Mouse (Mus musculus) heart, embryonic 13.5 days (tissue): ENCODE data around the gene Fam189a1. TPM values are rescaled to one million over a fixed set of nuclear protein-coding genes. Genes with fewer than 3 reads are reported as not detected.

ENCODE experiments used
- ATAC-seq: fragments of 200-750 bp; cut with Nextera tagmentation; 2 replicates; pipeline ENCODE4 v1.8.0; 2017; ENCODE audit warnings: moderate TSS enrichment; ENCODE audit not compliant: insufficient number of reproducible peaks, low FRiP score, low TSS enrichment; ENCODE audit errors: extremely low read depth
- H3K27ac ChIP-seq: fragments of 300-500 bp; sonication (generic); replicated peaks from 2 replicates; pipeline ENCODE4 v1.5.1; 2015; ENCODE audit warnings: moderate library complexity, mild to moderate bottlenecking, inconsistent platforms
- H3K27me3 ChIP-seq: fragments of 300-500 bp; sonication (generic); replicated peaks from 2 replicates; pipeline ENCODE4 v1.6.1; 2015; ENCODE audit warnings: mild to moderate bottlenecking, inconsistent platforms
- H3K36me3 ChIP-seq: fragments of 300-500 bp; sonication (generic); 2 replicates; pipeline ENCODE4 v1.6.1; 2015; ENCODE audit warnings: mild to moderate bottlenecking, inconsistent platforms
- H3K4me1 ChIP-seq: fragments of 300-500 bp; sonication (generic); 2 replicates; pipeline ENCODE4 v1.6.1; 2015; ENCODE audit warnings: inconsistent platforms
- H3K4me2 ChIP-seq: fragments of 300-500 bp; sonication (generic); 2 replicates; pipeline ENCODE4 v1.6.1; 2015; ENCODE audit warnings: inconsistent platforms, mild to moderate bottlenecking, moderate library complexity
- H3K4me3 ChIP-seq: fragments of 300-500 bp; sonication (generic); 2 replicates; pipeline ENCODE4 v1.5.1; 2015; ENCODE audit warnings: moderate library complexity, mild to moderate bottlenecking, inconsistent platforms
- H3K9ac ChIP-seq: fragments of 300-500 bp; sonication (generic); 2 replicates; pipeline ENCODE4 v1.6.1; 2015; ENCODE audit warnings: inconsistent platforms, mild to moderate bottlenecking, moderate library complexity
- H3K9me3 ChIP-seq: fragments of 300-500 bp; sonication (generic); 2 replicates; pipeline ENCODE4 v1.6.1; 2016; ENCODE audit warnings: inconsistent platforms
- WGBS: fragments of 180-500 bp; shearing (Covaris S2); methylation state at CpG from one replicate; pipeline ENCODE4 v1.1.7; 2015; ENCODE audit warnings: mixed read lengths; 5-methylcytosine and 5-hydroxymethylcytosine counted together
- polyA plus RNA-seq: library from polyadenylated mRNA; unstranded; fragments of >200 nt; fragmentation: Nextera tagmentation; extraction: Ambion mirVana; gene quantifications from 2 replicates; pipeline ENCODE4 v1.2.1, GENCODE M21; 2015

Gene Fam189a1
- polyA plus RNA-seq, 1 experiment from 2014 or later = 0.32 TPM

- Histone ChIP-seq H3K27me3 (no peaks in the 10 kb centered on the region), H3K9me3 (peaks cover 3% of the 10 kb centered on the region; the same call in 1 of the 2 replicates), H3K4me3 (no peak overlapping the region), H3K36me3 (no peaks in the 10 kb centered on the region), H3K9ac (no peak overlapping the region), H3K27ac (no peak overlapping the region), H3K4me1 (no peaks in the 10 kb centered on the region), H3K4me2 (no peak overlapping the region)
- WGBS = 83% methylated on average over 3 of the region's 3 CpGs
- ATAC-seq = no peak
Measured at GRCm38 (mm10) chr7:64905506-64905905, 250.9 kb downstream of the Fam189a1 start.

DNA sequence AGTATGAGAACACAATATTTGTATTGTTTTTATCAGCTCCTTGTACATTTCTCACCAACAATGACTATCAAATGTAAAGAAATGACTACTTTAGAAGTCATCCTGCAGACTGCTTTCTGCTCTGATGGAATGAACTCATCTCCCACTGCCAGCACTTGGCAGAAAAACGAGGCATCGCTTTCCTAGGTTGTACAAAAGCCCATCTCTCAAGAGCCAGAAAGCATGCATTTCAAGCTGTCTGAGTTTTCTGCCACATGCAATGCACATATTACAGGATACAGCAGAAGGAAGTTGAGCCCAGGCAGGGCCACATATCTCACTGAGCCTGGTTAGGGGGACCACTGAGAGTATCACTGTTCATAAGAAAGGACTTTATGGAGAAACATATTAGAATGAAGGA, 256.1 kb downstream of the Fam189a1 start:
- WGBS = 72% methylated on average over 2 of the region's 2 CpGs
- ATAC-seq = no peak
- H3K4me3 ChIP-seq = no peak overlapping the region

GRCm38 (mm10) chr7:64896587-64896986, 259.8 kb downstream of the Fam189a1 start:
- WGBS = 79% methylated on average over 6 of the region's 6 CpGs
- ATAC-seq = no peak
- H3K4me1 ChIP-seq = no peaks in the 10 kb centered on the region
- H3K27ac ChIP-seq = no peak overlapping the region
- no peak overlapping the region for H3K4me2 ChIP-seq
- no peaks in the 10 kb centered on the region for H3K9me3 ChIP-seq
- no peak overlapping the region for H3K9ac ChIP-seq
- no peaks in the 10 kb centered on the region for H3K36me3 ChIP-seq
- no peak overlapping the region for H3K4me3 ChIP-seq
- no peaks in the 10 kb centered on the region for H3K27me3 ChIP-seq

More for the DNA sequence above, 256.1 kb downstream of the Fam189a1 start:
- Histone ChIP-seq H3K4me2 (no peak overlapping the region), H3K36me3 (no peaks in the 10 kb centered on the region), H3K9me3 (peaks cover 3% of the 10 kb centered on the region; the same call in 1 of the 2 replicates), H3K27me3 (no peaks in the 10 kb centered on the region), H3K4me1 (no peaks in the 10 kb centered on the region), H3K27ac (no peak overlapping the region), H3K9ac (no peak overlapping the region)

DNA sequence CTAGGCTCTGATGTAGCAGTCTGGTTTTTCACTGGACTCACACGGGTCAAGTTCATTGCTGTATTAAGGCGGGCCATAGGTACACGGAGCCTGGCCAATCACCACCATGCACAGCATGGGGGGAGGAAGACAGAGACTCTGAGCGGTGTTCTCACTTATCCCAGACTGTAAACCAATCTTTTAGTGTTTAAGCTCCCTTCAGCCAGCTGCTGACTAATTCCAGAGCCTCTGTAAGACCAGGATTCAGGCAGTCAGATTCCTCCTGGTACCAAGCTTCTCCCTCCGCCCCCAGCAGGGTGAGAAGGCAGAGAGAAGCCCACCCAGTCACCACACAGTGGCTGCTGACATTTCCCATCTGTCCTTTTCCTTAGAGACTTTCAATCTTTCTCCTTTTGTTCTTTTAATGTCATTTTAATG, 260.7 kb downstream of the Fam189a1 start:
- H3K9ac ChIP-seq = no peak overlapping the region
- H3K9me3 ChIP-seq = no peaks in the 10 kb centered on the region
- H3K27me3 ChIP-seq = no peaks in the 10 kb centered on the region
- no peak overlapping the region for H3K27ac ChIP-seq
- H3K4me1 ChIP-seq = peaks cover 6% of the 10 kb centered on the region
- no peak for ATAC-seq
- H3K4me3 ChIP-seq = no peak overlapping the region
- 41% methylated on average over 5 of the region's 5 CpGs for WGBS
- H3K4me2 ChIP-seq = no peak overlapping the region
- no peaks in the 10 kb centered on the region for H3K36me3 ChIP-seq

GRCm38 (mm10) chr7:64891139-64891538, 265.2 kb downstream of the Fam189a1 start:
- peak overlapping the region; percentile 70 for H3K27ac ChIP-seq
- H3K36me3 ChIP-seq = no peaks in the 10 kb centered on the region
- no peak overlapping the region for H3K9ac ChIP-seq
- ATAC-seq = no peak
- 39% methylated on average over 3 of the region's 3 CpGs for WGBS
- no peaks in the 10 kb centered on the region for H3K27me3 ChIP-seq
- H3K4me3 ChIP-seq = no peak overlapping the region
- H3K9me3 ChIP-seq = no peaks in the 10 kb centered on the region
- H3K4me1 ChIP-seq = peaks cover 20% of the 10 kb centered on the region
- H3K4me2 ChIP-seq = no peak overlapping the region

DNA sequence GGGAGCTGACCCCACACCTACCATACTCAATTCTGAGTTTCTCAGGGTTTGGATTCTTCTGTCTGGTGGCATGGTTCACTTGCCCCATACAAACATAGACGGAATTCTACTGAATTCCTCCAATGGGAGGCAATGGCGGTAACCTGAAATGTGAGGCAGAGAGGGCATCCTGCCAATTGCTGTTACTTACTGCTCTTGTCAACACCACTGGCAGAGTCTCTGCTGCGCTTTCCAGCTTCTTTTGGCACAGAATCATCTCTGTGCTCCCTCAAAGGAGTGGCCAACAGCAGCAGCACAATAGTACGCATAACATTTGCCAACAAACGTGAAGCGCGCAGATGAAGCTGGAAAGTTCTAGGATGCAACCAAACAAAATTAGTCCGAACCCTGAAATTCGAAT, 266.5 kb downstream of the Fam189a1 start:
- Histone ChIP-seq H3K9me3 (no peaks in the 10 kb centered on the region), H3K36me3 (no peaks in the 10 kb centered on the region), H3K4me1 (peaks cover 20% of the 10 kb centered on the region), H3K27me3 (no peaks in the 10 kb centered on the region), H3K4me3 (no peak overlapping the region), H3K9ac (no peak overlapping the region), H3K27ac (no peak overlapping the region), H3K4me2 (no peak overlapping the region)
- ATAC-seq = no peak
- WGBS = 62% methylated on average over 9 of the region's 9 CpGs

DNA sequence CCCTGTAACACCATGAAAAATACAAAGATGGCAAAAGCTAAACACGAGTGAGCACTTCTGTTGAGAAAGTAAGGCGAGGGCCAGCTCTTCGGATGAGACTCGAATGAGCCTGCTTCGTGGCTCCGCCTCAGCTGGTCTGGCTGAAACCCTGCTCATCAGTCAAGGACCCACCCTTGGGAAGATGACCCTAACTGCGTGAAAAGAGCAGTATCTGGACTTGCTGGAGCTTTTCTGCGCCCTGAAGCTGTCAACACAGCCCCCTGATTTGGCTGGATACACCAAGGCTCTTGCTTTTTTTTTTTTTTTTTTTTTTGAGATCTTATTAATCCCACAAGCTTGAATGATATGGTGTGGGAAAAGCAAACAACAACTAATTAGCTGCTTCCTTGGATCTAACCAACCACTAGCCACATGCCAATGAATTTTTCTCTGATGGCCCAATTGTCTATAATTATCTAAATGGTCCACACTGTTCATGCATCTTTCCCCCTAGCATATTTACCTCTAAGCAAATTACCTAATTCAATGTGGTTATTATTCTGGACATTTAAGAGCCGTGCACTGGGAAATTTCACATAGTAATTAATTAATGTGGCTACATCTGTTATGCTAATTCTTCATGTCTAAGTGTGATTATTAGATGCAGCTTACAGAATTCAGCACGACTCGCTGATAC, 272.0 kb downstream of the Fam189a1 start:
- Histone ChIP-seq H3K27ac (no peak overlapping the region), H3K27me3 (no peaks in the 10 kb centered on the region), H3K4me2 (no peak overlapping the region), H3K9me3 (no peaks in the 10 kb centered on the region), H3K4me1 (0 out of 2 replicates have a peak, but pooled peaks cover under 1% of the 10 kb centered on the region), H3K4me3 (no peak overlapping the region), H3K9ac (no peak overlapping the region), H3K36me3 (no peaks in the 10 kb centered on the region)
- ATAC-seq = no peak
- 60% methylated on average over 11 of the region's 11 CpGs for WGBS

- Histone ChIP-seq H3K9ac (no peak overlapping the region), H3K36me3 (no peaks in the 10 kb centered on the region), H3K9me3 (no peaks in the 10 kb centered on the region), H3K27ac (no peak overlapping the region), H3K27me3 (peaks cover 4% of the 10 kb centered on the region; the same call in 1 of the 2 replicates), H3K4me2 (no peak overlapping the region), H3K4me1 (no peaks in the 10 kb centered on the region), H3K4me3 (no peak overlapping the region)
- WGBS = 70% methylated on average over 6 of the region's 6 CpGs
- ATAC-seq = no peak
Measured at GRCm38 (mm10) chr7:64882243-64882642, 274.1 kb downstream of the Fam189a1 start.

GRCm38 (mm10) chr7:64881387-64881786, 275.0 kb downstream of the Fam189a1 start:
- Histone ChIP-seq H3K27ac (no peak overlapping the region), H3K4me1 (no peaks in the 10 kb centered on the region), H3K9me3 (no peaks in the 10 kb centered on the region), H3K36me3 (no peaks in the 10 kb centered on the region), H3K4me2 (no peak overlapping the region), H3K4me3 (no peak overlapping the region), H3K9ac (no peak overlapping the region), H3K27me3 (peaks cover 8% of the 10 kb centered on the region; the same call in 1 of the 2 replicates)
- no peak for ATAC-seq
- 64% methylated on average over 7 of the region's 7 CpGs for WGBS

GRCm38 (mm10) chr7:64880415-64880814, 276.0 kb downstream of the Fam189a1 start:
- ATAC-seq = no peak
- Histone ChIP-seq H3K27ac (no peak overlapping the region), H3K27me3 (peaks cover 8% of the 10 kb centered on the region), H3K4me3 (no peak overlapping the region), H3K9me3 (no peaks in the 10 kb centered on the region), H3K9ac (no peak overlapping the region), H3K4me2 (no peak overlapping the region), H3K4me1 (no peaks in the 10 kb centered on the region), H3K36me3 (no peaks in the 10 kb centered on the region)
- WGBS = 76% methylated on average over 5 of the region's 5 CpGs

DNA sequence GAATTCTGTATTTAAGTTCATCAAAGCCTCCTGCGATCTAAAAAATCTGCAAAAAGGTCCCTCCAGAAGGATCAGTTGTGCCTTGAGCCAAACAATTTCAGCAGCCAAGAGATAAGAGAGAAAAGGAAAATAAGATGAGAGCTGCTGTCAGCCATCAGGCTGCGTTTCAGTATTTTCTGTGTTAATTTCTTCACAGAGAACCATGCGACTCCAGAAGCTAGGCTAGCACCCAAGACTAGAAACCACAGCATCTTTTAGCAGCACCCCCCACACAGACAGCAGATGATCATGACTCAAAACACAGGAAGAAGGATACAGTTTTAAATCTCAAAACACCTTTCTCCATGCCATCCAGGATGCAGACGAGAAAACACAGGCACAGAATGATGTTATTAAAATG, 281.4 kb downstream of the Fam189a1 start:
- WGBS = 70% methylated on average over 4 of the region's 4 CpGs
- H3K9me3 ChIP-seq = no peaks in the 10 kb centered on the region
- H3K36me3 ChIP-seq = peaks cover 8% of the 10 kb centered on the region; the same call in 1 of the 2 replicates
- no peak for ATAC-seq
- peaks cover 8% of the 10 kb centered on the region for H3K27me3 ChIP-seq
- peaks cover 19% of the 10 kb centered on the region for H3K4me1 ChIP-seq
- H3K9ac ChIP-seq = no peak overlapping the region
- H3K4me2 ChIP-seq = no peak overlapping the region
- no peak overlapping the region for H3K4me3 ChIP-seq
- H3K27ac ChIP-seq = no peak overlapping the region

DNA sequence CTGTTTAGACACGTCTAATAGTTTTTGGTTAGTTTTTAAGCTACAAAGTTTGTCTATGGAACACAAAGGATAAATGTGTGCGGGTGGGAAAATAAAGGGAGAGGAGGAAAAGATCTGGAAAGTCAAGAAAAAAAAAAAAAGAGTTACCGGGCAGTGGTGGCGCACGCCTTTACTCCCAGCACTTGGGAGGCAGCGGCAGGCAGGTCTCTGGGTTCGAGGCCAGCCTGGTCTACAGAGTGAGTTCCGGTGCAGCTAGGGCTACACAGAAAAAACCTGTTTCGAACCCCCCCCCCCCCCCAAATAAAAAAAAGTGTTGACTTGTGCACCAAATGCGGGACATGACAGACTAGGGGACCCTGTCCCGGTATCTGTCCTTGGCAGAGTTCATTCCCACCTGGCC, 283.1 kb downstream of the Fam189a1 start:
- peak overlapping the region; percentile 96 for H3K27ac ChIP-seq
- H3K9ac ChIP-seq = peak overlapping the region; percentile 73
- no peaks in the 10 kb centered on the region for H3K9me3 ChIP-seq
- peaks cover 8% of the 10 kb centered on the region for H3K27me3 ChIP-seq
- no peak for ATAC-seq
- peaks cover 19% of the 10 kb centered on the region for H3K4me1 ChIP-seq
- peak overlapping the region; percentile 96 for H3K4me3 ChIP-seq
- WGBS = 36% methylated on average over 11 of the region's 11 CpGs
- H3K4me2 ChIP-seq = peak overlapping the region; percentile 96
- H3K36me3 ChIP-seq = peaks cover 8% of the 10 kb centered on the region; the same call in 1 of the 2 replicates
